Mouse (Mus musculus) 416B (cell line): ENCODE measurements at regions not wholly inside any gene's neighbourhood (a gene's known extent, or its start where the extent isn't known, plus 50 kb on each side); places are given as distances from the start of the nearest gene placed in this dataset.
"Not testable (repeated sequence)": the region's sequence is repeated elsewhere in the genome, so short reads cannot be mapped to it uniquely, and the experiment has no call there.

ENCODE experiments used
- DNase-seq: peaks from one replicate; pipeline ENCODE4 v3.0.0; 2011; ENCODE audit warnings: low read depth

- no peak for DNase-seq
Observed at GRCm38 (mm10) chr5:81878563-81878962, 858.6 kb downstream of the Adgrl3 start.

- no peak for DNase-seq
Observed at GRCm38 (mm10) chr5:81893358-81893757, 873.4 kb downstream of the Adgrl3 start.

GRCm38 (mm10) chr5:81909368-81909767 lies 889.4 kb downstream of the Adgrl3 start:
- no peak for DNase-seq

- no peak for DNase-seq
Observed at GRCm38 (mm10) chr5:81909964-81910363, 890.0 kb downstream of the Adgrl3 start.

- no peak for DNase-seq
Observed at GRCm38 (mm10) chr5:81916667-81917066, 896.7 kb downstream of the Adgrl3 start.

GRCm38 (mm10) chr5:81940798-81941197 lies 920.9 kb downstream of the Adgrl3 start:
- no peak for DNase-seq

- no peak for DNase-seq
Observed at GRCm38 (mm10) chr5:81969685-81970524, 950.0 kb downstream of the Adgrl3 start.

GRCm38 (mm10) chr5:81970525-81971011 lies 950.6 kb downstream of the Adgrl3 start:
- DNase-seq, result no peak

- no peak for DNase-seq
Observed at GRCm38 (mm10) chr5:81976515-81976914, 956.6 kb downstream of the Adgrl3 start.

GRCm38 (mm10) chr5:81983351-81983750 lies 963.4 kb downstream of the Adgrl3 start:
- DNase-seq, result no peak

GRCm38 (mm10) chr5:81988069-81988468 lies 968.1 kb downstream of the Adgrl3 start:
- no peak for DNase-seq

GRCm38 (mm10) chr5:82007955-82008354 lies 988.0 kb downstream of the Adgrl3 start:
- DNase-seq, result no peak

GRCm38 (mm10) chr5:82024126-82024525 lies 1004.2 kb downstream of the Adgrl3 start:
- no peak for DNase-seq

- no peak for DNase-seq
Observed at GRCm38 (mm10) chr5:82034776-82035175, 1014.8 kb downstream of the Adgrl3 start.

GRCm38 (mm10) chr5:82046106-82046505 lies 1026.2 kb downstream of the Adgrl3 start:
- no peak for DNase-seq

- no peak for DNase-seq
Observed at GRCm38 (mm10) chr5:82059108-82059838, 1039.3 kb downstream of the Adgrl3 start.

- peak; percentile 43 for DNase-seq
Observed at GRCm38 (mm10) chr5:82060679-82061078, 1040.7 kb downstream of the Adgrl3 start.

GRCm38 (mm10) chr5:82069221-82069620 lies 1049.3 kb downstream of the Adgrl3 start:
- DNase-seq, result not testable (repeated sequence)

- no peak for DNase-seq
Observed at GRCm38 (mm10) chr5:82089401-82089800, 1069.5 kb downstream of the Adgrl3 start.

- no peak for DNase-seq
Observed at GRCm38 (mm10) chr5:82103056-82103807, 1083.3 kb downstream of the Adgrl3 start.

- no peak for DNase-seq
Observed at GRCm38 (mm10) chr5:82103857-82104256, 1083.9 kb downstream of the Adgrl3 start.

- DNase-seq, result peak; percentile 35
Observed at GRCm38 (mm10) chr5:82125921-82126459, 1106.1 kb downstream of the Adgrl3 start.
